Mouse (Mus musculus): ENCODE results near the gene Faap100. TPM values are rescaled to one million over a fixed set of nuclear protein-coding genes. Genes with fewer than 3 reads are reported as not detected.
A peak's percentile ranks its signal among the peaks of the same experiment; 100 is the strongest.

Faap100 gene
- total and polyA plus RNA-seq, 2 experiments: 3.2 to 14.9 TPM

DNA sequence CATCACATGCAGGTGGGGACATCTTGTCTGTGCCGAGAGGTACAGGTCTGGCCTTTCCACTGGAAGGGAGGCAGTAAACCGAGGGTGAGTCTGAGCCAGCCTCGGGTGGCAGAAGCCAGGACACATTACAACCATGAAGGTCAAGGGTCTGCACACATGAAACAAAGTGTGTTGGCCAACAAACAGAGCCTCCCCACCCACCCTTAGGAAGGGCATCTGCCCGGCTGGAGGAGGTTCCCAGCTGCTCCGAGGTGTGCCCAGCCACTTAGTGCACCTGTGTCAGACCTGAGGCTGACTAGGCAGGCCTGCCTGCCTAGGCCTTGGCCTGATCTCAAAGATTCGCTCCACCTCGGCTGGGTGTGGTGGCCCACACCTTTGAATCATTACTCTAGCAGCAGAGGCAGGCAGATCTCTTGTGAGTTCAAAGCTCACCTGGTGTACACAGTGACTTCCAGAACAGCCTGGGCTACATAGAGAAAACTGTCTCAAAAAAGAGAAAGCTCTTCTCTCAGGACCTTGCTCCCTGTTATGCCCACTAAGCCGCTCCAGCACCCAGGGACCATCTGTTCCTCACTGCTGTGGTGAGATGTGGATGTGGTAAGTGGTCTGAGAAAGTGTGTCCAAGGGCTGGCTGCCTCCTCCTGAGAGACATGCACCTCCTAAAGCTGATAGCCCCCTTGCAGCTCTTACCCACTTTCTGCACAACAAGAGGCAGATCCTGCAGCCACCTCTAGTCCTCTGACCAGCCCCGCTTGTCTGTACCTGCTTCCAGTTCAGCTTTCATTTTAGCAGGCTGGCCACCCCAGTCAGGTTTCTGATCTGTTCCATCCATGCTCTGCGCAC, 27.1 kb downstream of the Faap100 start:
- Histone ChIP-seq H3K27ac (replicated peaks; ENCODE audit: insufficient read depth, low read depth, low read length) (no peak overlapping the region), H3K4me3 (ENCODE audit: insufficient read depth, low read depth, low read length) (no peak overlapping the region), H3K9ac (ENCODE audit: low read depth, low read length) (no peak overlapping the region), H3K27me3 (ENCODE audit: control insufficient read depth, insufficient read depth, low read length) (no peaks in the 10 kb centered on the region), H3K4me1 (ENCODE audit: control insufficient read depth, insufficient read depth, low read length) (peaks cover 14% of the 10 kb centered on the region), H3K79me2 (ENCODE audit: control insufficient read depth, insufficient read depth, low read length) (peaks cover 5% of the 10 kb centered on the region), H3K36me3 (ENCODE audit: control insufficient read depth, insufficient read depth, low read length) (peaks cover 2% of the 10 kb centered on the region; the same call in 1 of the 2 replicates)
- no peak for DNase-seq (ENCODE audit: extremely low read depth, low read depth, low spot score)
- WGBS: 89% methylated on average over 10 of the region's 10 CpGs
- TF ChIP-seq CTCF (IDR thresholded peaks at IDR 0.05; ENCODE audit: low read depth, low read length): no peak
- no peak for TF ChIP-seq POLR2A (IDR thresholded peaks at IDR 0.05; ENCODE audit: extremely low read depth, insufficient read depth, low read length)

DNA sequence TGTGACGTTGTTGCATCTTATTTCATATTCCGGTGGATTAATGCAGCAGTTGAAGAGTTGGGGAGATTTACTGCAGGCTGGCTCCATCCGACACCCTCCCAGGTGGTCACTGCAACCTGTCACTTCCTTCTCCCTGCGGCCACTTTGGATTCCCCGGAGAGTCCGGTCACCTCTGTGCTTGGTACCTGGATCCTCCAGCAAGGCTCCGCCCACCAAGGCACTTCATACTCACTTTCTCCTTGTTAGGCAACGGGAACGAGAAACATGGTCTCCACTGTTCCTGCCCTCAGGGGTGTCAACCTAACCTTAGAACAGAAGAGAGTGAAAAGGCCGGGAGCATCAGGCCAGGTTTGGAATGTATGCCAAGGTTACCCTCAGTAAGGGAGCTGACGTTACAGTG, 27.9 kb downstream of the Faap100 start:
- H3K9ac ChIP-seq (ENCODE audit: low read depth, low read length): no peak overlapping the region
- H3K4me3 ChIP-seq (ENCODE audit: insufficient read depth, low read depth, low read length): no peak overlapping the region; the same call in 1 of the 2 replicates
- peak overlapping the region; percentile 95 for H3K27ac ChIP-seq (replicated peaks; ENCODE audit: insufficient read depth, low read depth, low read length)
- H3K79me2 ChIP-seq (ENCODE audit: control insufficient read depth, insufficient read depth, low read length): peaks cover 5% of the 10 kb centered on the region
- no peaks in the 10 kb centered on the region for H3K27me3 ChIP-seq (ENCODE audit: control insufficient read depth, insufficient read depth, low read length)
- WGBS: 42% methylated on average over 11 of the region's 11 CpGs
- TF ChIP-seq CTCF (IDR thresholded peaks at IDR 0.05; ENCODE audit: low read depth, low read length) (no peak), POLR2A (IDR thresholded peaks at IDR 0.05; ENCODE audit: extremely low read depth, insufficient read depth, low read length) (no peak)
- H3K36me3 ChIP-seq (ENCODE audit: control insufficient read depth, insufficient read depth, low read length): peaks cover 2% of the 10 kb centered on the region; the same call in 1 of the 2 replicates
- no peak for DNase-seq (ENCODE audit: extremely low read depth, low read depth, low spot score)
- peaks cover 16% of the 10 kb centered on the region for H3K4me1 ChIP-seq (ENCODE audit: control insufficient read depth, insufficient read depth, low read length)

DNA sequence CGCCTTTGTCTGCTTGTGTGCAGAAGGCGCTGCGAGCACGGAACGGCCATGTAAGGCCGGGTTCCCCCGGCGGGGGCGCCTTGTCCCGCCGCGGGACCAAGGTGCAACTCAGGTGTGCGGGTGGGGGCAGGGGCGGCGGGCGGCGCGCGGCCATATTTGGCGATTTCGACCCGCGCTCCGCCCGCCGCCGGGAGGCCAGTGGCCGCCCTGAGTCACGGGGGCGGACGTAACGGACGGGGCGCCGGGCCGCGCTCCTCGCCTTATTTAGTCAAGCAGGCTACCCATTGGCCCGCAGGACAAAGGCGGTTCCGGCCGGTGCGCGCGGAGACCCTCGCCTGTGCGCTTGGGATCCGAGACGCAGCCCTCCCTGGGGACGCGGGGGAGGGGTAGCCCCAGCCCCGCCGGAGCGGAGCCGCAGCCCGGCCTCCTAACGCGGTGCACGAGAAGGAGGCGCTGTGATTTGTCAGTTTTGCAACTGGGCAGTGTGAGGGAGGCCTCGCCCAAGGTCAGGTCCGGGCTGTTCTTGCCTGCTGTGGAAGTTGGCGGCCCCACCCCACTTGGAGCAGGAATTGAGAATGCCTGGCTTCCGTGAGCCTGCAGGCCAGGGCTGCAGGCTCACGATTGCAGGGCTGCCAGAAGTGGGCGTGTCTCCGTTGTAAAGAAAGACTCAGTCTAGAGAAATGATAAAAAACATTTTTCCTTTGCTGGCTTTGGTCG, 28.4 kb downstream of the Faap100 start:
- Histone ChIP-seq H3K27me3 (ENCODE audit: control insufficient read depth, insufficient read depth, low read length) (no peaks in the 10 kb centered on the region), H3K9ac (ENCODE audit: low read depth, low read length) (peak overlapping the region; percentile 88), H3K36me3 (ENCODE audit: control insufficient read depth, insufficient read depth, low read length) (peaks cover 5% of the 10 kb centered on the region), H3K4me3 (ENCODE audit: insufficient read depth, low read depth, low read length) (peak overlapping the region; percentile 66), H3K4me1 (ENCODE audit: control insufficient read depth, insufficient read depth, low read length) (peaks cover 19% of the 10 kb centered on the region), H3K27ac (replicated peaks; ENCODE audit: insufficient read depth, low read depth, low read length) (peak overlapping the region; percentile 95), H3K79me2 (ENCODE audit: control insufficient read depth, insufficient read depth, low read length) (peaks cover 5% of the 10 kb centered on the region)
- DNase-seq (ENCODE audit: extremely low read depth, low read depth, low spot score): peak; percentile 87
- TF ChIP-seq POLR2A (IDR thresholded peaks at IDR 0.05; ENCODE audit: extremely low read depth, insufficient read depth, low read length): peak; percentile 40; the same call in 1 of the 2 replicates
- no peak for TF ChIP-seq CTCF (IDR thresholded peaks at IDR 0.05; ENCODE audit: low read depth, low read length)
- WGBS: under 1% methylated on average over 67 of the region's 68 CpGs

DNA sequence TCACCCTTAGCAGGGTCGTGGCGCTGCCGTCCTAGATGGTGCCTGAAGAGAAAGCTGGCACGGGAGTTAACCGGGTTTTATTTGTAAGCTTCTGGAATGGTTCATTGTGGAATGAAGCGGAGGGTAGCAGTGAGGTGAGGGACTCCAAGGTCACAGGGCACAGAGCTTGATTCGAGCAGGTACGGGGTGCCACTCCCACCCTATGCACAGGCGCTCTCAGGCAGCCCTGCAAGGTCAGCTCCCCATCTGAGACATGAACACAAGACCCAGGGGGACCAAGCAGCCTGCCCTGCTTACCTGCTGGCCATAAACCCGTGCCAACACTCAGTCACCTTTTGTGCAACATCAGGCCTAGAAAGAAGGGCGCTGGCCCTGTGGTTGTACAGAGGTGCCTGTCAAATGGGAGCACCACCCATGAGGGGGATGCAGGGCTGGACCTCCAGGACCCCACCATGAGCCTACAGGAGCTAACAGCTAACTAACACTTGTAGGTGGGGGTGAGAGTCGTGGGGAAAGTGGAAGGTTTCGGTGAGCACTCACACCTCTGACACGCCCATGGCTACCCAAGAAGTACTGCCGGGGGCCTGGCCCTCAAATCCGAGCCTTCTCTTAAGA, 29.1 kb downstream of the Faap100 start:
- peaks cover 6% of the 10 kb centered on the region for H3K36me3 ChIP-seq (ENCODE audit: control insufficient read depth, insufficient read depth, low read length)
- H3K4me1 ChIP-seq (ENCODE audit: control insufficient read depth, insufficient read depth, low read length): peaks cover 21% of the 10 kb centered on the region
- peaks cover 5% of the 10 kb centered on the region for H3K79me2 ChIP-seq (ENCODE audit: control insufficient read depth, insufficient read depth, low read length)
- peak overlapping the region; percentile 88 for H3K9ac ChIP-seq (ENCODE audit: low read depth, low read length)
- H3K4me3 ChIP-seq (ENCODE audit: insufficient read depth, low read depth, low read length): peak overlapping the region; percentile 66
- DNase-seq (ENCODE audit: extremely low read depth, low read depth, low spot score): peak; percentile 67
- H3K27me3 ChIP-seq (ENCODE audit: control insufficient read depth, insufficient read depth, low read length): no peaks in the 10 kb centered on the region
- no peak for TF ChIP-seq CTCF (IDR thresholded peaks at IDR 0.05; ENCODE audit: low read depth, low read length)
- TF ChIP-seq POLR2A (IDR thresholded peaks at IDR 0.05; ENCODE audit: extremely low read depth, insufficient read depth, low read length): no peak
- H3K27ac ChIP-seq (replicated peaks; ENCODE audit: insufficient read depth, low read depth, low read length): peak overlapping the region; percentile 95
- 2% methylated on average over 16 of the region's 16 CpGs for WGBS

DNA sequence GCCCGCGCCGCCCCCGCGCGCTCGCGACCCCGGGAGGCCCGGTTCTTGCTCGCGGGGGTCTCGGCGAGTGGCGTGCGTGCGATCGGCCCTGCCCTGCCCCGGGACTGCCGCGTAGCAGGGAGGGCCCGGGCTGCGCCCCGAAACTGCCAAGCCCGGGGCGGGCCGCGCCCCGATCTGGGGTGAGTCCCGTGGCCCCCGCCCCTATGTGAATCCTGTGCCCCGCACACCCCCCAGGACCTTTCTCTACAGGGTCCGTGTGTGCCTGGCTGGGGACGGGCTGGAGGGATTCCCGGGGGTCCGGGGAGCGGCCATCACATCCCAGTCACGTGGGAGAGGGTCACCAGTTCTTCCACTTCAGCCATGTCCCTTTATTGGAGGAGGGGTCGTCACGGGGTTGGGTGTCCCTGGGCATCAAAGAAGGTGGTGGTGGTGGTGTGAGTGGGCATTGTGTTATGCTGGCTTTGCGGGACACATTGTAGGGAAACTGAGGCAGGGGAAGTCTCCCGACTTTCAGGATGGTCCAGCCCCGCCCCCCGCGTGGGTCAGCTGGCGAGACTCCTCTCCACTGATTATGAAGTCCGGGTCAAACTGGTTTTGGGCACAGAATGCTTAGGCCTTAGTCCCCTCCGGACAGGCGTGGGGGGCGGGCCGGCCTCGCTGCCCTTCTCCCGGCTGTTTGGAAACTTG, 29.7 kb downstream of the Faap100 start:
- peak overlapping the region; percentile 95 for H3K27ac ChIP-seq (replicated peaks; ENCODE audit: insufficient read depth, low read depth, low read length)
- H3K27me3 ChIP-seq (ENCODE audit: control insufficient read depth, insufficient read depth, low read length): no peaks in the 10 kb centered on the region
- TF ChIP-seq CTCF (IDR thresholded peaks at IDR 0.05; ENCODE audit: low read depth, low read length) (no peak), POLR2A (IDR thresholded peaks at IDR 0.05; ENCODE audit: extremely low read depth, insufficient read depth, low read length) (no peak)
- peak overlapping the region; percentile 66 for H3K4me3 ChIP-seq (ENCODE audit: insufficient read depth, low read depth, low read length)
- DNase-seq (ENCODE audit: extremely low read depth, low read depth, low spot score): no peak
- H3K79me2 ChIP-seq (ENCODE audit: control insufficient read depth, insufficient read depth, low read length): peaks cover 5% of the 10 kb centered on the region
- peaks cover 21% of the 10 kb centered on the region for H3K4me1 ChIP-seq (ENCODE audit: control insufficient read depth, insufficient read depth, low read length)
- peak overlapping the region; percentile 88 for H3K9ac ChIP-seq (ENCODE audit: low read depth, low read length)
- peaks cover 6% of the 10 kb centered on the region for H3K36me3 ChIP-seq (ENCODE audit: control insufficient read depth, insufficient read depth, low read length)
- under 1% methylated on average over 50 of the region's 53 CpGs for WGBS

All from liver, adult 2 months (tissue).